Mouse (Mus musculus) stomach, embryonic 15.5 days (tissue): ENCODE data around the gene Nxph1. TPM values are rescaled to one million over a fixed set of nuclear protein-coding genes. Genes with fewer than 3 reads are reported as not detected.

Source experiments
- ATAC-seq: fragments of 200-750 bp; cut with Nextera tagmentation; 2 replicates; pipeline ENCODE4 v1.8.0; 2017; ENCODE audit warnings: low read depth, moderate number of reproducible peaks, moderate TSS enrichment; ENCODE audit not compliant: insufficient read depth, low FRiP score
- H3K27ac ChIP-seq: fragments of 300-500 bp; sonication (generic); 2 replicates; pipeline ENCODE4 v1.5.1; 2015; ENCODE audit warnings: mild to moderate bottlenecking, inconsistent platforms
- H3K27me3 ChIP-seq: fragments of 300-500 bp; sonication (generic); replicated peaks from 2 replicates; pipeline ENCODE4 v1.6.1; 2015; ENCODE audit warnings: inconsistent platforms
- H3K36me3 ChIP-seq: fragments of 300-500 bp; sonication (generic); 2 replicates; pipeline ENCODE4 v1.6.1; 2015; ENCODE audit warnings: inconsistent platforms
- H3K4me1 ChIP-seq: fragments of 300-500 bp; sonication (generic); 2 replicates; pipeline ENCODE4 v1.6.1; 2015; ENCODE audit warnings: inconsistent platforms
- H3K4me2 ChIP-seq: fragments of 300-500 bp; sonication (generic); 2 replicates; pipeline ENCODE4 v1.6.1; 2015; ENCODE audit warnings: mild to moderate bottlenecking, inconsistent platforms
- H3K4me3 ChIP-seq: fragments of 300-500 bp; sonication (generic); replicated peaks from 2 replicates; pipeline ENCODE4 v1.5.1; 2015; ENCODE audit warnings: inconsistent platforms
- H3K9ac ChIP-seq: fragments of 300-500 bp; sonication (generic); 2 replicates; pipeline ENCODE4 v1.6.1; 2015; ENCODE audit warnings: inconsistent platforms
- H3K9me3 ChIP-seq: fragments of 300-500 bp; sonication (generic); 2 replicates; pipeline ENCODE4 v1.6.1; 2016; ENCODE audit warnings: inconsistent platforms
- WGBS: fragments of 180-500 bp; shearing (Covaris S2); methylation state at CpG from one replicate; pipeline ENCODE4 v1.1.7; 2015; 5-methylcytosine and 5-hydroxymethylcytosine counted together
- polyA plus RNA-seq: library from polyadenylated mRNA; unstranded; fragments of >200 nt; fragmentation: Nextera tagmentation; extraction: Ambion mirVana; gene quantifications from 2 replicates; pipeline ENCODE4 v1.2.1, GENCODE M21; 2015

The Nxph1 gene
- polyA plus RNA-seq, 1 experiment from 2014 or later, result 0.63 TPM

DNA sequence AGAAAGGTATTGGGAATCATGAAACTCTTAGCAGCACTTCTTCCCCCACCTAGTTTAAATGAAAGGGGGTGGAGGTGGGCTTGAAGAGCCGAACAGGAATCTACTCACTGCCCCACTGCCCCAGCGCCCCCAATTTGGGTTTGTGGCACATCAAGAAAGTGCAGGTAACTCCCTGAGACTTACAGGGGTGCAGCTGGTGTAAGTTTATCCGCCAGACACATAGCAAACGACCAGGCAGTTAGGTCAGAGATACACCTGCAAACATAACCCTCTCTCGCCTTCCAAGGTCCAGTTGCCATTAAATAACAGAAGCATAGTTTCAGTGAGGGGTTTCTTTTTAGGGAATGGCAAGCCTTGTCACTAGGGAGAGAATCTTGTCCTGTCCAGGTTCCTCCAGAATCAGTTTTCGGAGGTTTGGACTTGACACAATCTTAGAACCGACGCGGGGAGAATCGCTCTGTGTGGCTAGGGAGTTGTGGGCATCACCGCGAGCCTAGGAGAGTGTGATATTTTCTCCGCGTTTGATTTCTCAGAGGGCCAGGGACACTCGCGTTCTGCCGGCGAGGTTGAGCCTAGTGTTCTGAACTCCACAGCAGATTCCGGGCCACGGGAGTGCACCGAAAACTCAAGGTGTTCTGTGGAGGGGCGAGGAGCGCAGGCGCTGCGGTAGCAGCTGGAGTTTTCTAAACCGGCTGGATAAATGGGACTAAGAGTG is 2.5 kb downstream of the Nxph1 start:
- no peaks in the 10 kb centered on the region for H3K9me3 ChIP-seq
- no peak for ATAC-seq
- H3K4me1 ChIP-seq, result peaks cover 5% of the 10 kb centered on the region
- H3K9ac ChIP-seq, result no peak overlapping the region
- 1% methylated on average over 26 of the region's 26 CpGs for WGBS
- H3K27me3 ChIP-seq, result peaks cover 81% of the 10 kb centered on the region
- H3K36me3 ChIP-seq, result no peaks in the 10 kb centered on the region
- peak overlapping the region; percentile 34 for H3K4me3 ChIP-seq
- H3K4me2 ChIP-seq, result peak overlapping the region; percentile 62
- no peak overlapping the region for H3K27ac ChIP-seq

DNA sequence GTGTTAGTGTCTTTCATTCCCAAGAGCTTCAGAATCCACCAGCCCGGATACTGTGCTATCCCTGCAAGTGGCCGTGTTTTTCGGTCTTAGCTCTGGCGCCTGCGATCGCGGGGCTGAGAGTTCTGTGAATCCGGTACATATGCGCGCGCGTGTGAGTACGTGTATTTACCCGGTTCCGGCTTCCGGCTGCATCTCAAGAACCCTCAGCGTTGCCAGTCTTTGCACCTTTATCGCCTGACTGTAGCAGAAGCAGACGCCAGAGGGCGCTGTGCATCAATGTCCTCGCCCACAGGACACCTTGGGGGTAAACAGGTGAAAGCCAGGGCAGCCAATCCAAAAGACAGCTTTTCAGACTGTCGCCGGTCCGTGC is 3.1 kb downstream of the Nxph1 start:
- H3K27me3 ChIP-seq, result peaks cover 86% of the 10 kb centered on the region
- whole genome bisulfite sequencing, result under 1% methylated on average over 24 of the region's 24 CpGs
- H3K27ac ChIP-seq, result no peak overlapping the region
- peaks cover 5% of the 10 kb centered on the region for H3K4me1 ChIP-seq
- H3K36me3 ChIP-seq, result no peaks in the 10 kb centered on the region
- no peak for ATAC-seq
- H3K4me3 ChIP-seq, result peak overlapping the region; percentile 34
- no peaks in the 10 kb centered on the region for H3K9me3 ChIP-seq
- H3K4me2 ChIP-seq, result peak overlapping the region; percentile 62
- no peak overlapping the region for H3K9ac ChIP-seq

- Histone ChIP-seq H3K4me2 (peak overlapping the region; percentile 62), H3K9ac (no peak overlapping the region), H3K4me1 (peaks cover 5% of the 10 kb centered on the region), H3K27me3 (peaks cover 93% of the 10 kb centered on the region), H3K9me3 (no peaks in the 10 kb centered on the region), H3K4me3 (no peak overlapping the region), H3K36me3 (no peaks in the 10 kb centered on the region), H3K27ac (no peak overlapping the region)
- no peak for ATAC-seq
- 22% methylated on average over 15 of the region's 15 CpGs for whole genome bisulfite sequencing
Observed at GRCm38 (mm10) chr6:8951884-8952590, 3.8 kb downstream of the Nxph1 start.

- H3K4me1 ChIP-seq, result no peaks in the 10 kb centered on the region; the same call in 1 of the 2 replicates
- ATAC-seq, result no peak
- no peak overlapping the region for H3K9ac ChIP-seq
- no peak overlapping the region for H3K27ac ChIP-seq
- H3K4me2 ChIP-seq, result no peak overlapping the region
- no peaks in the 10 kb centered on the region for H3K36me3 ChIP-seq
- WGBS, result 1% methylated on average over 35 of the region's 35 CpGs
- H3K27me3 ChIP-seq, result peaks cover 69% of the 10 kb centered on the region
- H3K9me3 ChIP-seq, result no peaks in the 10 kb centered on the region
- no peak overlapping the region for H3K4me3 ChIP-seq
Observed at GRCm38 (mm10) chr6:8955817-8956529, 7.7 kb downstream of the Nxph1 start.

DNA sequence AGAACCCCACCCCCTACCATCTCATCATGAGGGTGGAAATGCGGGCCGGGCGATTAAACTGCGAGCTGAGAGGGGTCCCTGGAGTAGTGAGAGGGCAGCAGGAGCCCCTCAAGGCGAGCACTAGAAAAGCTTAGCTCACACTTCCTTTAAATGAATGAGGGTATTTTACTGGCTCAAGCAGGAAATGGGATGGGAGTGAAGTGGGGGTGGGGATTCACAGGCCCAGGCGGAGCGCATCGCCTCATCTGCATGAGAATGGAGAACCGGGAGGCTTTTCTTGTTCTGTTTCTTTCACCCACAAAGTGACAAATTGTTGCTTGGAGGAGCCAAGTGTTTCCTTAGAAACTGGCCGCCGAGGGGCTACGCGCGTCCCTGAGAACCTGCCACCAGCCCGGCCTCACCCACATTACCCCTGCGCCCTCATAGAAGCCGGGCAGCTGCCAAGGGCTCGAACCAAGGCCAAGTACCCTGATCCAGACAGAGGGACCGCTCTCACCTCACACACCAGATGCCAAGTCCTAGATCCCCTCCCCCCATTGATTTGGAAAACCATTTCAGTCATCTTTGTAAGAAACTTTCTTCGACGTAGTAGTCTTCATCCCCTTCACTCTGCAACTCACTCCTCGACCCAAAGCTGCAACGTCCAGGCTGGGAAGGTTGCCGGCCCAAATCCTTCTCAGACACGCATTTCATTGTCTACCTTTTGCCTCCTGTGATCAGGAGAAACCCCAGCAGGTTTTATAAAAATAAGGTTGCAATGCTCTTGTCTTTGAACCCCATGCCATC is 8.7 kb downstream of the Nxph1 start:
- no peaks in the 10 kb centered on the region for H3K36me3 ChIP-seq
- H3K4me3 ChIP-seq, result no peak overlapping the region
- no peak overlapping the region for H3K27ac ChIP-seq
- no peaks in the 10 kb centered on the region for H3K9me3 ChIP-seq
- H3K4me1 ChIP-seq, result no peaks in the 10 kb centered on the region
- no peak overlapping the region for H3K4me2 ChIP-seq
- ATAC-seq, result no peak
- peaks cover 59% of the 10 kb centered on the region for H3K27me3 ChIP-seq
- WGBS, result 2% methylated on average over 25 of the region's 25 CpGs
- no peak overlapping the region for H3K9ac ChIP-seq

GRCm38 (mm10) chr6:8957529-8957887 is 9.3 kb downstream of the Nxph1 start:
- no peaks in the 10 kb centered on the region for H3K36me3 ChIP-seq
- H3K27ac ChIP-seq, result no peak overlapping the region
- no peaks in the 10 kb centered on the region for H3K9me3 ChIP-seq
- peaks cover 53% of the 10 kb centered on the region for H3K27me3 ChIP-seq
- peak overlapping the region; percentile 37 for H3K4me2 ChIP-seq
- H3K9ac ChIP-seq, result no peak overlapping the region
- no peak overlapping the region for H3K4me3 ChIP-seq
- no peak for ATAC-seq
- WGBS, result under 1% methylated on average over 15 of the region's 15 CpGs
- no peaks in the 10 kb centered on the region for H3K4me1 ChIP-seq

- no peaks in the 10 kb centered on the region for H3K4me1 ChIP-seq
- H3K4me2 ChIP-seq, result no peak overlapping the region
- H3K4me3 ChIP-seq, result no peak overlapping the region
- H3K27ac ChIP-seq, result no peak overlapping the region
- no peak overlapping the region for H3K9ac ChIP-seq
- ATAC-seq, result no peak
- H3K27me3 ChIP-seq, result peaks cover 45% of the 10 kb centered on the region
- no peaks in the 10 kb centered on the region for H3K9me3 ChIP-seq
- 5% methylated on average over 28 of the region's 28 CpGs for WGBS
- no peaks in the 10 kb centered on the region for H3K36me3 ChIP-seq
Observed at GRCm38 (mm10) chr6:8958081-8958919, 10.1 kb downstream of the Nxph1 start.

- H3K9me3 ChIP-seq, result no peaks in the 10 kb centered on the region
- no peak overlapping the region for H3K27ac ChIP-seq
- no peak overlapping the region for H3K4me3 ChIP-seq
- H3K4me1 ChIP-seq, result no peaks in the 10 kb centered on the region
- WGBS, result 81% methylated on average over 4 of the region's 4 CpGs
- H3K27me3 ChIP-seq, result peaks cover 33% of the 10 kb centered on the region
- no peak overlapping the region for H3K9ac ChIP-seq
- no peak for ATAC-seq
- H3K4me2 ChIP-seq, result no peak overlapping the region
- no peaks in the 10 kb centered on the region for H3K36me3 ChIP-seq
Observed at GRCm38 (mm10) chr6:8959810-8960209, 11.6 kb downstream of the Nxph1 start.

GRCm38 (mm10) chr6:8970576-8970975 is 22.3 kb downstream of the Nxph1 start:
- WGBS, result 46% methylated on average over 2 of the region's 2 CpGs
- Histone ChIP-seq H3K9ac (no peak overlapping the region), H3K27me3 (no peaks in the 10 kb centered on the region), H3K4me3 (no peak overlapping the region), H3K9me3 (no peaks in the 10 kb centered on the region), H3K36me3 (no peaks in the 10 kb centered on the region), H3K4me2 (no peak overlapping the region), H3K4me1 (no peaks in the 10 kb centered on the region), H3K27ac (no peak overlapping the region)
- ATAC-seq, result no peak

GRCm38 (mm10) chr6:8979237-8979871 is 31.1 kb downstream of the Nxph1 start:
- Histone ChIP-seq H3K4me1 (no peaks in the 10 kb centered on the region), H3K9ac (no peak overlapping the region), H3K4me2 (no peak overlapping the region), H3K36me3 (no peaks in the 10 kb centered on the region), H3K9me3 (no peaks in the 10 kb centered on the region), H3K27me3 (no peaks in the 10 kb centered on the region), H3K27ac (no peak overlapping the region), H3K4me3 (no peak overlapping the region)
- ATAC-seq, result no peak
- 51% methylated on average over 4 of the region's 4 CpGs for WGBS
